Mouse (Mus musculus) right cerebral cortex, postnatal 14 days (tissue): ENCODE data around the gene Clcf1.

Experiments used
- DNase-seq: peaks from one replicate; pipeline ENCODE4 v3.0.0; 2022

Gene Clcf1

DNA sequence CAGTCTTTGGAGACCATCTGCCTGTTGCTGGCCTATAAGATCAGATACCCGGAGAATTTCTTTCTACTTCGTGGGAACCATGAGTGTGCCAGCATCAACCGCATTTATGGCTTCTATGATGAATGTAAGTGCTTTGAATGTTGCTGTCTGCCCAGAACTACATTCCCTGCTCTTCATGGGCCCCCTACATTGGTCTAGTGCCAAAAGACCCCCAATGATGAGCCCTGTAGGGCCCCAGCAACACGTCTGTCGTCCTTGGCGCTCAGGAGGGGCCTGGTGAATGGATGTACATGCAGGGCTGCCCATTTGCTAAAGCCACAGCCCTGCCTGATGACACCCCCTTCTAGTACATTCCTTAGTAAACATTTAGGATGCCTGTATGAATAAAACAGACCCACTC lies 20.9 kb upstream of the Clcf1 start:
- no peak for DNase-seq

DNA sequence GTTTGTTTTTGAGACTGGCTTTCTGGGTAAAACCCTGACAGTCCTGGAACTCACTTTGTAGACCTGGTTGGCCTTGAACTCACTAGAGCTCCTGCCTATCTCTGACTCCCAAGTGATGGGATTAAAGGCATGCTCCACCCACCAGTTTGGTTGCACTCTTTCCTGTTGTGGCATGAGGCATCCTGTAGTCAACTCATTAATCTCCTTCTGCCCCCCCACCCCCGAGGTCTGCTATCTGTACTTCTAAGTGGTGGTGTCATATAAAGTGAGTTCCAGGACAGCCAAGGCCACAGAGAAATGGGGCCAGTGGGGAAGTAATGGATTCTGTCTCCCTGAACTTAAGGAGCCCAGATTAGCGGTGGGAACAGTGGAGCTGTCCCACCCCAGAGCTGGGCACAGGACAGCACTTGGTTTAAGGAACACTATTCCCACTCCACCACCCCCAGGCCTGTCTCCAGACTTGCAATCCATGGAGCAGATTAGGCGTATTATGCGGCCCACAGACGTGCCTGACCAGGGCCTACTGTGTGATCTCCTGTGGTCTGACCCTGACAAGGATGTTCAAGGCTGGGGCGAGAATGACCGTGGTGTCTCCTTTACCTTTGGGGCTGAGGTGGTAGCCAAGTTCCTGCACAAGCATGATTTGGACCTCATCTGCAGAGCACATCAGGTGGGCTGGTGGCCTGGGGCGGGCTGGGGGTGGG lies 19.9 kb upstream of the Clcf1 start:
- DNase-seq: no peak

DNA sequence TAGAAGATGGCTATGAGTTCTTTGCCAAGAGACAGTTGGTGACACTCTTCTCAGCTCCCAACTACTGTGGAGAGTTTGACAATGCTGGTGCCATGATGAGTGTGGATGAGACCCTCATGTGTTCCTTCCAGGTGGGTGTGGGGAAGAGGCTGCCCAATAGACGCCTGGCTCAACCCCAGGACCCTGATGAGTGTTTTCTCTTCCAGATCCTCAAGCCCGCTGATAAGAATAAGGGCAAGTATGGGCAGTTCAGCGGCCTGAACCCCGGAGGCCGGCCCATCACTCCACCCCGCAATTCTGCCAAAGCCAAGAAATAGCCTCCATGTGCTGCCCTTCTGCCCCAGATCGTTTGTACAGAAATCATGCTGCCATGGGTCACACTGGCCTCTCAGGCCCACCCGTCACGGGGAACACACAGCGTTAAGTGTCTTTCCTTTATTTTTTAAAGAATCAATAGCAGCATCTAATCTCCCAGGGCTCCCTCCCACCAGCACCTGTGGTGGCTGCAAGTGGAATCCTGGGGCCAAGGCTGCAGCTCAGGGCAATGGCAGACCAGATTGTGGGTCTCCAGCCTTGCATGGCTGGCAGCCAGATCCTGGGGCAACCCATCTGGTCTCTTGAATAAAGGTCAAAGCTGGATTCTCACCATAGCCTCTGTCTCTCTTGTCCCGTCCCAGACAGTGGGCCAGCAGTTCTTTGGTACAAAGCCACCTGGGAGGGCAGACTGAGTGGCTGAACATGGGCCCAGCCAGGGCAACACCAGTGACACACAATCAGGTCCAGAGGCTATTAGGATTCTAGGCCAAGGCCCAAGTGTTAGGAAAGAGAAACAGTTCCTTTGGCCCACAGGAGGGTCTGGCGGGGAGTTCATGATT lies 19.0 kb upstream of the Clcf1 start:
- no peak for DNase-seq

DNA sequence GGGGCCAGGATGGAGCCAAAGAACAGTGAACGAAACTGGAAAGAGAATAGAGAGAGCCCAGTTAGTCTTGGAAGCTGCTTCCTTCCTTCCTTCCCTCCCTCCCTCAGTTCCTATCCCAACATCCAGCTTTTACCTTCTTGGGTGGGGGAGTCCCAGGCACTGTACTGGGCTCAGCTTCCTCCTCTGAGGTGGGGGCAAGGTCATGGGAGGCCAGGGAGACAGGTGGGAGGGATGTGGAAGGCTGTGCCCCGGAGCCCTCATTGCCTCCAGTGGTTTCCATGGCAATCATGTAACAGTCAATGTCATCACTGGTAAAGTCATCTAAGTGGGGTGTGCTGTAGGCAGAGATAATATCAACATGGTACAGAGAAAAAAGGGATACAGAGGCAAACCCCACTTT lies 18.0 kb upstream of the Clcf1 start:
- no peak for DNase-seq

DNA sequence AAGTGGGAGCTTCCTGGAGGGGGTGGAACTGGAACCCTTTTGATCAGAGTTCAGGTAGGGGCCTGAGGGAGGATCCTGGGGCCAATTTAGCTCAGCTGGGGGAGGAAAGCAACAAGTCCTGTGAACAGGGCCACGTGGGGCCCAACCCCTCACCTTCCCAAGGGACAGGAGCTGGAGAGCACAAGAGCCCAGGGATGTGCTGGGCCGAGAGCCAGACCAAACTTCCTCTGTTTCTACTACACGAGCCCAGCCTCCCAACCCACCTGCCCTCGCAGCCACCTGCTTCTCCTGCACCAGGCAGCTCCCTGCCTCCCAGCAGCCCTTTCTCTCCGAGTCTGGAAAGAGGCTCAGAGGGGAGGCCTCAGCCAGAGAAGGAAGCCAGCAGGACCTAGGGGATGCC lies 17.5 kb upstream of the Clcf1 start:
- DNase-seq: no peak

DNA sequence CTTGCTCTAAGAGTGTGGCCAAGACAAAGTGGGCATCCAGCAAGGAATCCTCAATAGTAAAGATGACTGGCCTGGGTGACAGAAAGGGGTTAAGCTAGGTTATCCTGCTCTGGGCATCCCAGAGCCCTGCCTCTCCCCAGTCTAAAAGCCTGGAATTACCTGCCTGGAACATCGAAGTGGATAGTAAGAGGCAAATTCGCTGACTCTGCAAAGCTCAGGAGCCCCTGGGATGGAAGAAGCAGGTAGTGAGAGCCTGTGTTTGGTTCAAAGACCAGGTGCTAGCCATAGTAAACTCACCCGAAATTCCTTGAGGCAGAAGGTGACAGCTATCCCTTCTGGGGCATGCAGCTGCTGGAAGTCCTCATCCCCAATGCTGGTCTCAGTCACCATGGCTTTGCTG lies 16.9 kb upstream of the Clcf1 start:
- no peak for DNase-seq

DNA sequence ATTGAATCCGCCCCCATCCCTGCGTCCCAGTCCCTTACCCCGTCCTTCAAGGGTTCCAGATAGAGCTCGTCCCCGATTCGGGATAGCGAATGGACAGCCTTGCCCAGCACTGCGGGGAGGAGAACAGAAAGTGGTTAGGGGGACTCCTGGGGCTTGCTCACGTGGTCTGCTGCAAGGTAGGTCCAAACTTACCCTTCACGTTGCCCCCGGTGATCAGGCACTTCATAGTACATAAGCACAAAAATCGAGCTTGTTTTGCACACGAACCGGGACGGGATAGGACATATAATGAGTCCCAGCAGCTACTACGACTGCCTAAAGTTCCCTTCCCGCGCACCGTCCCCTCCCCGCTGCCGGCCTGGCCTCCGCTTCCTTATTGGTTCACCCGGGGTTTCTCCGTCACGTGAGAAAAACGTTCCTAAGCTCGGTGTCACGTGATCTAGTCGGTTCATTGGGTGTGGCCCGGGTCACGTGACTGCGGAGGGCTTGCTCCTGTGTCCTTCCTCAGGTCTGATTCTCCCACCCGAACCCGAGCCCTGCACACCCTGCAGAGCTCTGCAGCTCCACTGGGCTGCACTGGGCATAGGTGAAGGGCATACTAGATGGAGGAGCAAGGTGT lies 12.6 kb upstream of the Clcf1 start, which contains the start of gene Rad9a:
Rad9a (minus strand) TSS at position 372 of the 619 bp plus-strand sequence.
- DNase-seq: peak; percentile 95

DNA sequence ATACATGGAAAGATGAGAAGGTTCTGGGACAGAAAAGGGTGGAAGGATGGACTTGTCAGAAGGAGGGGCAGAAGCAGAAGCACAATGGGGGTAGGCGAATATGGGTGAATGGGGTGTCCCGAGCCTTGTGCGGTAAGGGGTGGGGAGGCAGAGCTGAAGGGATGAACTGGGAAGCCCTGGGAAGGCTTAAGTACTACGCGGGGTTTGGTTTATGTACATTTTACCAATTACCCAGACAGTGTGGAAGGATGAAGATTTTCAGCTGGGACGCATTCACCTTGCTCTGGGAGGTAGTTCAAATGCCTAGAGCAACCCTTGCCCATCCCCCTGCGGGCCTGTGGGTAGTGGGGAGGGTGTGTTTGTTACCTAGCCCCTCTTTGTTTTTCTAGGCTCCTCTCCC lies 11.9 kb upstream of the Clcf1 start:
- DNase-seq: no peak

DNA sequence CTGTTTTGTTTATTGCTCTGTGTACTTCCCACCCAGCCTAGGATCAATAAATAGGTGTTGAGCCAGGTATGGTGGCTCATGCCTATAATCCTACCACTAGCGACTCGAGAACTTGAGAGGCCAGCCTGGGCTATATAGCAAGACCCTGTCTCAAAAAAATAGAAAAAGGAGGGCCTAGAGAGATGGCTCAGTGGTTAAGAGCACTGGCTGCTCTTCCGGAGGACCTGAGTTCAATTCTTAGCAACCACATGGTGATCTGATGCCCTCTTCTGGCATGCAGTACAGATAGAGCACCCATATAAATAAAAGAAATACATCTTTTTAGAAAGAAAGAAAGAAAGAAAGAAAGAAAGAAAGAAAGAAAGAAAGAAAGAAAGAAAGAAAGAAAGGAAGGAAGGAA lies 10.9 kb upstream of the Clcf1 start:
- no peak for DNase-seq

DNA sequence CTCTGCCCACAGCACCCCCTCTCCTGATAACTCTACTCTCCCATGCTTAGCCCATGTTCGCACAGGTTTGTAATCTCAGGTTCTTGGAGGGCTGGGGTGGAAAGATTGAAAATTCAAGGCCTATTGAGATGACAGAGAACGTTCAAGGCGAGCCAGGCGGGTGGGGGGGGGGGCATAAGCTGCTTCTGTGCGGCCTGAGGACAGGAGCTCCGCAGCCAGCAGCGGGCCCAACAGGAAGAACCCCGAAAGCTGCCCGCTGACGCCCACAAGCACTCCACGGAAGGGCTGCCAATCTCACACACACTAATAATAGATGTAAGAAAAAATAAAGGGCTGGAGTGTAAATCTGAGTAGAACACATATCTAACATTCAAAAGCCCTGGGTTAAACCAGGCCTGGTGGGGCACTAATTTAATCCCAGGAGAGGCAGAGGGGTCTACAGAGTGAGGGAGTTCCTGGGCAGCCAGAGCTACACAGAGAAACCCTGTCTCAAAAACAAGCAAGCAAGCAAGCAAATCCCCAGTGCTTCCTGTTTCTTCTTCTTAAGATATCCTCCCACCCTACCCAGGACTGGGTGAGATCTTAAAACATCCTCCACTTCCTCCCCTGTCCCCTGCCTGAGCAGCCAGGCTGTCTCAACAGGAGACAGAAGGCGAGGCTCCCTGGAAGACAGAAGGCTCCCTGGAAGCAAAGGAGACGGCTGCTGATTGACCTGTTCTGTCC lies 10.3 kb upstream of the Clcf1 start:
- no peak for DNase-seq

DNA sequence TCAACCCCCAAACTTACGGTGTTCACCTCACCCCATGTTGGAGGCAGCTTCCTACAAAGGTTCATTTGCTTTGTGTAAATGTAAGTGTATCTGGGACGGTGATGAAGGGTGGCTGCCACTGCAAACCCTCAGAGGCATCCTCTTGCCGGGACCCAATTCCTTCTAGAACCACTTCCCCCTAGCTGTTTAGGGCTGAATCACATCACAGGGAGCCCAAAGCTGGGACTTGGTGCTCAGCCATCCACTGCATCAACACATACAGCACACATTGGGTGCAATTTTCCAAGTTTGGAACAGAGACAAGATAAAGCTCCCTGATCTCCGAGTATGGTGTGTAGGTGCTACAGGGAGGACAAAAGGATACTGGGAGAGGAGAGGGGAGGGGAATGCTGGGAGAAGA lies 9.1 kb upstream of the Clcf1 start:
- DNase-seq: no peak

DNA sequence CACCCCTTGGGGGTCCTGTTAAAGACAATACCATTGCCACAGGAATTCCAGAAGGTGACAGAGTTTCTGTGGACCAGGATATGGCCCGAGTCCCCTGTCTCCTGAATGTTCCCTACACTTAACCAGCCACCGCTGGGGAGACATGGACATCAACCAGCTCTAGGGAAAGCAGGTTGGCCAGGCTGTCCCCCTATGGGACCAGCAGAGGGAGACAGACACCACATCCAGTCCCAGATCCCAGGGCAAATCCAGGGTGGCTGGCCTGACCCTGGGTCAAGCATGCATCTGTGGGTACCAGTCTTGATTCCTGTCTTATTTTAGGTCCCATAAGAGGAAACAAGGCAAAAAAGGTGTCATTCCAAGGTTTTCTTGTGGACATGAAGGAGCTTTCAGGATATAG lies 7.1 kb upstream of the Clcf1 start:
- DNase-seq: no peak

DNA sequence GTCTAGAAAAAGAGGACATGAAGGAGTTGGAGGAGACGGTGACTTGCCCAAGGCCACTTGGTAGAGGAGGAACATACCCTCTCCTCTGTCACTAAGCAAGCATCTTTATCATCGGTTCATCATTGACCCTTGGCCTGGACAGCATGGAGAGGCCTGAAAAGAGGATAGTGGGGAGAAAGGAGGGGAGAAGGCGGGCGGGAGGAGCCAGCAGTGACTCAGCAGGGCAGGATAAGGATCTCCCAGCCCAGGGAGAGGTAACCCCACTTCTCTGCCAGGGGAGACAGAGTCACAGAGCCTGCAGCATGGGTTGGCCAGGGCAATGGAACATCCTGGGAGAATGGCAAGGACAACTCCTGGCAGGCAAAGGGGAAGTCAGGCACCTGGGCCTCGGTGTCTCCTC lies 5.5 kb upstream of the Clcf1 start:
- DNase-seq: no peak

DNA sequence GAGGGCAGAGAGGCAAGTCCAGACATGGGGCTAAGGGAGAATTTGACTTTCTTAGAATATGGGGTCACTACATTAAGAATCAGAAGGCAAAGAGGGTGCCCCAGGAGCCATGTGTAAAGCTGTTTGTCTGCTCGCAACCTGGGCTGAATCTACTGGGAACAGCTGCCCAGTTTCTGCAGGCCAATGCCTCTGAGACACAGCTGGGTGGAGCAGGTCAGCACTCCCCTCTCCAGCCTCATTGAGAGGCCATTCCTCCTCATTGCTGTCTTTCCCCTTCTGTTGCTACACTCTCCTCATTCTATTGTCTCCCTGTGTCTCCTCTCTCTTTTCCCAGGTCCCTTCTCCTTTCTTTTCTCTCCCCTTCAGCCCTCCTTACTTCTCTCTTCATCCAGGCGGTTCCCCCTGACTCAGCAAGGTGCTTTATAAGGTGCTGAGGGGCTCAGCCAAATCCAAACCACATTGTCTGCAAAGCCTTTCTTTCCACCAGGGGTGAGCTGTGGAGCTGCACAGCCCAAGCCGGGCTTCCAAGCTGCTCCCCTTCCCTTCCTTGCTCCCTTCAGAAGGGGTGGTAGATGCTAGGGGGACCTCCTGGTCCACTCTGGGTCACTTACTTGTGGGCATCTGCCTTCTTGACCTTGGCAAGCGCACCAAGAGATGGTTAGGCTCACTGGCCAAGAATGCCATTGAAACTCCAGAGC lies 2.0 kb upstream of the Clcf1 start:
- DNase-seq: no peak

DNA sequence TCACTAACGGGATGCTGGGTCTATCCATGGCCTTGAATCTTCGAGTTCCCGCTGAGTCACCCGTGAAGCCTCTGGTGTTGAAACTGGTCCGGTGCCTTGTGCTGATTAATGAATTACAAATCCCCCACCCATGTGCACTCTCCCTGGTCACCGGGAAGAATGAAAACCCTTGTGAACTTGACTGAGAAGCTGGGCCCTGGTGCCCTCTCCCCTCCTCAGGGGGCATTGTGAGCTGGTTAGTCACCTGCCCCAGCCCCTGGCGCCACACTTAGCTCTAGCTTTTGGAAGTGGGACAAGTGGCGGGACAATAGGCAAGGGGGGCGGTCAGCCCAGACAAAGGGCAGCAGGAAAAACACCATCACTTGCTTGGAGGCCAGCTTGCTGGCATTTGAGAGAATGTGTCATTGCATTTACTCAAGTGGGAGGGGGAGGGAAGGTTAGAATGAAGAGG lies 489 bp upstream of the Clcf1 start:
- no peak for DNase-seq

DNA sequence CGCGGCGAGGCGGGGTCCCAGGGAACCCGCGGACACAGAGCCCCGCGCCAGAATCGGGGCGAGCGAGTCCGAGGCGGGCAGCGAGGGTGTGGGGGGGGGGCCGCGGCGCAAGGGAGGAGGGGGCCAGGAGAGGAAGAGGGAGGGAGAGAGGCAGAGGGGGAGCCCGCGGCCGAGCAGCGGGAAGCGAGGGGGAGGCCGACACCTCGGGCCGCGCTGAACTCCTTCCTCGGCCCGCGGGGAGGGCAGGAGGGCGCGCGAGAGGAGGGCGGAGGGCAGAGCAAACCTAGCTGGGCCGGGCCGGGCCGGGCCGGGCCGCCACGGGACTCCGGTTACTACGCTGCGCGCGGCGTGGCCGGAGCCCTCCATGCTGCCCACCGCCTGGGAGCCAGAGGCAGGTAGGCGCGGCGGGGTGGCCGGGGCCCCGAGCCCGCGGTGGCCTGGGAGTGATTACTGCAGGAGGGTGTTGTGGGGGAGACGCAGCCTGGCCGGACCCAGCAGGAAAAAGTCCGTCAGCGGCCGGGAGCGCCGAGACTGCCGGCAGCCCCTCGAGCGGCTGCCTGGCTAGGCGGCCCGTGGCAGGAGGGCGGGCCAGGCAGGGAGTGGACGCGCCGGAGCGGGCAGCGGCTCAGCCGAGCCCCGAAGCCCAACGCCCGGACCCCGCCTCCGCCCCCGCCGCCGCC lies 873 bp downstream of the Clcf1 start:
- DNase-seq: no peak

DNA sequence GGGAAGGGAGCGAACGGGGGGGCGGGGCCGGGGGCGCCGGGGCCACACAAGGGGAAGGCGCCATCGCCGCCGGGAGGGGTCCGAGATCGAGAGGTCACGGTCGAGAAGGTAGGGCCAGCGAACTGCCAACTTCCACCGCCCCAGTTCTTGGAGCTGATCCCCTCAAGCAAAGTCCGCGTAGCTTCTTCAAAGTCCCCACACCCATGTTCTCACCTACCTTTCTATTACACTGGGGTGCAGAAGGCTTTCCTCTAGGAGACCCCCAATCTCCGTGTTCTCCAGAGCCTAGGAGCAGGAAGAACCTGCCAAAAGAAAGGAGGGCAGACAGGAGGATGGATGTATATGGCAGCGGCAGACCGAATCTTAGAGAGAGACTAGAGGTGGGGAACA lies 1.4 kb downstream of the Clcf1 start:
- no peak for DNase-seq

DNA sequence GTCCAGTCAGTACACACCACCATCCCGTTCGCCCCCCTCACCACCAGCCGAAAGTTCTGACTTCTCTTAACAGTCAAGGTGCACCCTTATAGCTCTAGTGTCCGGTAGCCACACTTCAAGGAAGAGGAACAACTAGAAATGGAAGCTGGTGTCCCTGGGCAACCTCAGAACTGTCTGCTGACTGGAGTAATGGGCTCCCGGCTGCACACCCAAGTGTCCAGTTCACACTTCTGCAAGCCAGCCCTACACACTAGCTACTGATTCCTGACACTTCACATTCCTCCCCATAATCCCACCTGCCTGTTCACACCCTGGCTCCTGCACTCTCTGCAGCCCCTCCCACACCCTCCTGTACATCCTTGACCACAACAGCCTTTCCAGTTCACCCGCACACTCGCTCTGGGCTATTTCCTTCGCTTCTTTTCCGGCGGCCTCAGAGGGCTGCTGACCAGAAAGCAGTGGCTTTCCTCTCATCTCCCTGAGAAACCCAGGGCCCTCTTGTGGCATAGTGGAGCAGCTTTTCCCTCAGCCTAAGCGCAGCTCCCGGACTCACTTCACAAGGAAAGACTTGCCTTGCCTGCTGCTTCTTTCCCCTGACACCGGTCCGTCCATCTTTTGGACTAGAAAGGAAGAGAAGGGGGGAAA lies 2.1 kb downstream of the Clcf1 start:
- no peak for DNase-seq

DNA sequence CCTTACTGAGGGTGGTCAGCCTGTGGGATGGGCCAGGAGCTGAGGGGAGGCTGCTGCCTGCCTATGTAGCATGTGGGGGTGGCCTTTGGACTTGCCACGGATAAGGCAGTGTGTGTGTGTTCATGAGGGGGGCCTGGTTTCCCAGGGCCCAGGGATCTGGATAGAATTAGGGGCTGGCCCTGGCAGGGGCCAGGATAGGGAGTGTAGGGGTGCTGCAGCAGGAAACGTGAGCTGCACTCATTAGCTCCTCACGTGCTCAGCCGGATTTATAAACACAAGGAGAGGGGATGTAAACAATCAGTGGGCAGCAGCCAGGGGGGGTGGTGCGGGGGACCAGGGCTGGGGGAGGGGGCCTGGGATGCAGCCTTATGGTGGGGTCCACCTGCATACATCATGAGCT lies 3.1 kb downstream of the Clcf1 start:
- DNase-seq: no peak

DNA sequence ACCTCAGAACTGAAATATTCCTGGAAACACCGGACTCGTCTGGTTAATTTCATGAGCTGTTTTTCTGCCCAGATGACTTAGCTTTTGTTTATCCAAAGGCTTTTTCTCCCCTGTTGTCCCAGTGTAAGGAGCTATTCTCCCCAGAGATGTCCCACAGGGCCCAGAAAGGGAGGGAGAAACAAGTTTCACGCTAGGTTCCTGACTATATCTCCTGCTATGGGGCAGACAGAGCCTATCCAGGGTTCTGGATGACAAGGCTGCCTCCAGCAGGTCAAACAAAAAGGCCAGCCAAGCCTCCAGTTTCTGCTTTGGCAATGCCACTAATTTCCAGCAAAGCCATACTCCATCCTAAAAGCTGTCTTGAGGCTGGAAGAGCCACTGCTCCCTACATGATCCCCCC lies 3.8 kb downstream of the Clcf1 start:
- DNase-seq: no peak

DNA sequence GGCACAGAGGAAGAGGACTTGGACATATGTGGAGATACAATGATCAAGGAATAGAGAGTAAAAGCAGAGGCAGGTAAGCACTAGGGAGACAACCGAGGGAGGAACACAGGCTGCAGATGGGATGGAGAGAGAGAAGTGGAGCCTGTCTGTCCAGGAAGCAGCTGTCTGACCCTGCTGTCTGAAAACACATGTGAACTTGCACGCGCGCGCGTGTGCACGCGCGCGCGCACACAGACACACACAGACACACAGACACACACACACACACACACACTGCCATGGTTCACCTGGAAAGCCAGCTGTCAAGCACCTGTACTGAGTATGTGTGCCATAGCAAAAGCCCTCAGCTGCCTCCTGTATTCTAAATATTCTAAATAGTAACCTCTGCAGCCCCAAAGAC lies 4.3 kb downstream of the Clcf1 start:
- DNase-seq: no peak

DNA sequence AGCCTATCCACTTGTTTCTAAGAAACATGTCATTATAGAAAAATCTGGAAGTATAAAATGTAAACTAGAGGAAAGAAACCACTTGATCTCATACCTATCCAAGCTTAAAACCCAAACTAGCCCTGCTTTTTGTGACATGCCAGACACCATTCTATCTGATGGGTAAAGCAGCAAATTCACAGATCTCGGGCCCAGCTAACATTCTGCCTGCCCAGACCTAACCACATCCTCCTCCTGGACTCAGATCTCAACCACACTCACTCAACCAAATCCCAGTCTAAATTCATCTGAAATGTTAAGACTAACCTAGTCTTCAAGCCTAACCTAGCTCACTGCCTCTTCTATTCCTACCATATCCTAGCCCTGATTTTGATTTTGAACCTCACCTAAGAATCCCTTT lies 4.7 kb downstream of the Clcf1 start:
- no peak for DNase-seq
